Mouse (Mus musculus) embryonic facial prominence, embryonic 15.5 days (tissue): ENCODE results near the gene Gsk3b. TPM values are rescaled to one million over a fixed set of nuclear protein-coding genes. Genes with fewer than 3 reads are reported as not detected.

Experiments
- ATAC-seq: fragments of 200-750 bp; cut with Nextera tagmentation; 2 replicates; pipeline ENCODE4 v1.8.0; 2017; ENCODE audit warnings: low read depth, moderate TSS enrichment; ENCODE audit not compliant: insufficient number of reproducible peaks, low FRiP score, low TSS enrichment
- H3K27ac ChIP-seq: fragments of 300-500 bp; sonication (generic); replicated peaks from 2 replicates; pipeline ENCODE4 v1.5.1; 2015; ENCODE audit warnings: mild to moderate bottlenecking, inconsistent platforms
- H3K27me3 ChIP-seq: fragments of 300-500 bp; sonication (generic); 2 replicates; pipeline ENCODE4 v1.6.1; 2015; ENCODE audit warnings: inconsistent platforms
- H3K36me3 ChIP-seq: fragments of 300-500 bp; sonication (generic); 2 replicates; pipeline ENCODE4 v1.6.1; 2015; ENCODE audit warnings: mild to moderate bottlenecking, inconsistent platforms
- H3K4me1 ChIP-seq: fragments of 300-500 bp; sonication (generic); 2 replicates; pipeline ENCODE4 v1.6.1; 2015; ENCODE audit warnings: inconsistent platforms
- H3K4me2 ChIP-seq: fragments of 300-500 bp; sonication (generic); replicated peaks from 2 replicates; pipeline ENCODE4 v1.6.1; 2015; ENCODE audit warnings: mild to moderate bottlenecking, inconsistent platforms
- H3K4me3 ChIP-seq: fragments of 300-500 bp; sonication (generic); replicated peaks from 2 replicates; pipeline ENCODE4 v1.5.1; 2015; ENCODE audit warnings: mild to moderate bottlenecking, inconsistent platforms
- H3K9ac ChIP-seq: fragments of 300-500 bp; sonication (generic); 2 replicates; pipeline ENCODE4 v1.6.1; 2015; ENCODE audit warnings: inconsistent platforms
- H3K9me3 ChIP-seq: fragments of 300-500 bp; sonication (generic); replicated peaks from 2 replicates; pipeline ENCODE4 v1.6.1; 2016; ENCODE audit warnings: inconsistent platforms
- WGBS: fragments of 180-500 bp; shearing (Covaris S2); methylation state at CpG from one replicate; pipeline ENCODE4 v1.1.7; 2015; 5-methylcytosine and 5-hydroxymethylcytosine counted together
- polyA plus RNA-seq: library from polyadenylated mRNA; unstranded; fragments of >200 nt; fragmentation: Nextera tagmentation; extraction: Ambion mirVana; gene quantifications from 2 replicates; pipeline ENCODE4 v1.2.1, GENCODE M21; 2015

The Gsk3b gene
- polyA plus RNA-seq, 1 experiment from 2014 or later, result 56.8 TPM

GRCm38 (mm10) chr16:38087645-38088125 is 1.1 kb upstream of the Gsk3b start:
- H3K4me1 ChIP-seq, result peaks cover 10% of the 10 kb centered on the region
- no peaks in the 10 kb centered on the region for H3K9me3 ChIP-seq
- peak overlapping the region; percentile 67 for H3K4me2 ChIP-seq
- peak overlapping the region; percentile 76 for H3K9ac ChIP-seq
- no peaks in the 10 kb centered on the region for H3K27me3 ChIP-seq
- under 1% methylated on average over 11 of the region's 11 CpGs for WGBS
- ATAC-seq, result no peak
- H3K27ac ChIP-seq, result peak overlapping the region; percentile 100
- no peaks in the 10 kb centered on the region for H3K36me3 ChIP-seq
- peak overlapping the region; percentile 97 for H3K4me3 ChIP-seq

DNA sequence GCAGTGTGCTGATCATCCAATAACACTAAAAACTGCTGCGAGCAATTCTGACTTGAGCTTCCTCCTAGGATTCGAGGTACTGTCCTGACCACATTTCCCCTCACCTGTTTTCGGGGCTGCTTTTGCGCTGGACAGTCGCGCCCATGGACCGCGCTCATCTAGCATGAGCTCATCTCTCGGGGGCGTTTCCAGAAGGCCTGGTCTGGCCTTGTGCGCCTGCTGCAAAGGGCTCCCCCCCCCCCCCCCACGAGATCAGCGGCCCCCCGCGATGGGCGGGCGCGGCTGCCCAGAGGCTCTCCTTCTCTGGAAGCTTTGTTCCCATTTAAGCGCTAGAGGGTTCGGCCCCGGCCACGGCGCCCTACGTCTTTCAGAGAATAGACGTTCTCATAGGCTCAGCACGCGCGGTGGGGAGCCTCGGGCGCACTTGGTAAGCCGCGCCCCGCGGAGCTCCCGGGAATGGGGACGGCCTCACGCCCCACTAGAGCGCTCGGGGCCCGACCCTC is 624 bp upstream of the Gsk3b start:
- WGBS, result 0% methylated on average over 32 of the region's 40 CpGs
- no peaks in the 10 kb centered on the region for H3K9me3 ChIP-seq
- peak overlapping the region; percentile 76 for H3K9ac ChIP-seq
- peak overlapping the region; percentile 97 for H3K4me3 ChIP-seq
- peak overlapping the region; percentile 67 for H3K4me2 ChIP-seq
- no peaks in the 10 kb centered on the region for H3K27me3 ChIP-seq
- H3K4me1 ChIP-seq, result peaks cover 15% of the 10 kb centered on the region
- H3K27ac ChIP-seq, result peak overlapping the region; percentile 100
- ATAC-seq, result peak; percentile 3
- H3K36me3 ChIP-seq, result no peaks in the 10 kb centered on the region

- peak overlapping the region; percentile 100 for H3K27ac ChIP-seq
- peak overlapping the region; percentile 99 for H3K9ac ChIP-seq
- peak; percentile 16 for ATAC-seq
- H3K4me3 ChIP-seq, result peak overlapping the region; percentile 97
- no peaks in the 10 kb centered on the region for H3K36me3 ChIP-seq
- no peaks in the 10 kb centered on the region for H3K27me3 ChIP-seq
- under 1% methylated on average over 68 of the region's 76 CpGs for WGBS
- peaks cover 26% of the 10 kb centered on the region for H3K4me1 ChIP-seq
- peak overlapping the region; percentile 52 for H3K4me2 ChIP-seq
- no peaks in the 10 kb centered on the region for H3K9me3 ChIP-seq
Observed at GRCm38 (mm10) chr16:38089447-38090170, 808 bp downstream of the Gsk3b start.

- ATAC-seq, result no peak
- H3K4me2 ChIP-seq, result peak overlapping the region; percentile 52
Observed at GRCm38 (mm10) chr16:38090341-38091005, 1.7 kb downstream of the Gsk3b start.

DNA sequence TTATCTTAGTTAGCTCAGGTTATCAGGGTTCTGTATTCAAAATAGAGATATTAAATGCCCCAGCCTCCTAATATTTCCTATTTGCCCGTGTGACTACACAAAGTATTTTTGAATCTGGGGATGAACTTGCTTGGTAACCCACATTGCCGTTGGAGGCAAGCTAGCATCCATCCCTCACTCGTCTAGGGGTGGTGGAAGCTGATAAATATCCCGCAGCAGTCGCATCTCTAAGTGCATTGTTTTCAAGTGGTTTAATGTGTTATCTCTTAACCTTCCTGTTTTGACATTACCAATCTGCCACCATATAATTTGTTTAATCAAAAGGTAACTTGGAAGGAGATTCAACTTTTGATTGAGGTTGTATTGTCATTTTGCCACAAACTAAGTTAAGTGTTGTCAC is 2.2 kb downstream of the Gsk3b start:
- Histone ChIP-seq H3K9me3 (no peaks in the 10 kb centered on the region), H3K4me1 (peaks cover 39% of the 10 kb centered on the region), H3K9ac (peak overlapping the region; percentile 99), H3K36me3 (no peaks in the 10 kb centered on the region), H3K27ac (peak overlapping the region; percentile 100), H3K4me3 (peak overlapping the region; percentile 97), H3K27me3 (no peaks in the 10 kb centered on the region), H3K4me2 (peak overlapping the region; percentile 52)
- ATAC-seq, result no peak
- WGBS, result 0% methylated on average over 5 of the region's 5 CpGs

More at GRCm38 (mm10) chr16:38090341-38091005, 1.7 kb downstream of the Gsk3b start:
- Histone ChIP-seq H3K4me1 (peaks cover 33% of the 10 kb centered on the region), H3K9ac (peak overlapping the region; percentile 99), H3K36me3 (no peaks in the 10 kb centered on the region), H3K27ac (peak overlapping the region; percentile 100), H3K4me3 (peak overlapping the region; percentile 97), H3K27me3 (no peaks in the 10 kb centered on the region), H3K9me3 (no peaks in the 10 kb centered on the region)
- WGBS, result under 1% methylated on average over 17 of the region's 17 CpGs

DNA sequence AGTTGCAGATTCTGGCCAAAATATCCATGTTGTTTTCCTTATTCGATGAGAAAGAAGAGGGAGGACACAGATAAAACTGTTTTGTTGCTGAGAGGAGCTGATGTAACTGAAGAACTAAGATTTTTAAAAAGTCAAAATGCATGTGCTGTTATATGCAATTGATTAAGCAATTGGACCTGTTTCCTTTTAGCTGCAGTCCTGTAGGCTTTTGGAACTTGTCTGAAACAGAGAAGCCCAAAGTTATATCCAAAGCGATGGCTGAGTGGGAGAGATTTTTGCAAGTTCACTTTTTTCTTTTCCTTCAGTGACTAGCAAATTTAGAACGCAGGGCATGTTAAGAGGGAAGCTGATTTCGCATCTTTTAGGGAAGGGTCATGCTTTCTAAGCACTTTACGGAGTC is 2.9 kb downstream of the Gsk3b start:
- Histone ChIP-seq H3K4me1 (peaks cover 39% of the 10 kb centered on the region), H3K9ac (peak overlapping the region; percentile 40)
- ATAC-seq, result no peak

DNA sequence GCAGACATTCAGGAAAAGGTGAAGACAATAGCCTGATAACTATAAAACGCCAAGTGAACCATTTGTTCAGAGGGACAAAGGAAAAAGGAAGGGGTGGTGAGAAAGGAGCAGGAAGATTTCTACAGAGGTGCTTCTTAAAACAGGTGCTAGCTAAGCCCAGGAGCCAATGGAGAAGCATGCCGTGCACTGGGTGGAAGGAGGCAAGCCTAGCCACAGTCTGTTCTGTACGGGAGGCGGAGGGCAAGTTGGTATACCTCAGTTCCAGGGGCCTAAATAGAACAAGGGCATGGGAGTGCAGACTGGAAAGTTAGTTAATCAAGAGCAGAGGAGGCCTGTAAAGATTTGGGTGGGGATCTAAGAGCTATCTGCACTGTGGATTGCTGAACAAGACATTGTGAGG is 3.8 kb downstream of the Gsk3b start:
- Histone ChIP-seq H3K4me1 (peaks cover 34% of the 10 kb centered on the region), H3K27me3 (no peaks in the 10 kb centered on the region), H3K36me3 (no peaks in the 10 kb centered on the region), H3K4me3 (peak overlapping the region; percentile 38), H3K9ac (no peak overlapping the region), H3K9me3 (no peaks in the 10 kb centered on the region), H3K27ac (no peak overlapping the region), H3K4me2 (peak overlapping the region; percentile 52)
- ATAC-seq, result no peak
- WGBS, result 5% methylated on average over 4 of the region's 4 CpGs

More for the DNA sequence above, 2.9 kb downstream of the Gsk3b start:
- H3K27me3 ChIP-seq, result no peaks in the 10 kb centered on the region
- peak overlapping the region; percentile 97 for H3K4me3 ChIP-seq
- H3K9me3 ChIP-seq, result no peaks in the 10 kb centered on the region
- H3K4me2 ChIP-seq, result peak overlapping the region; percentile 52
- WGBS, result 6% methylated on average over 5 of the region's 5 CpGs
- H3K27ac ChIP-seq, result no peak overlapping the region; the same call in 1 of the 2 replicates
- H3K36me3 ChIP-seq, result no peaks in the 10 kb centered on the region

GRCm38 (mm10) chr16:38095181-38095851 is 6.5 kb downstream of the Gsk3b start:
- H3K36me3 ChIP-seq, result peaks cover 12% of the 10 kb centered on the region
- no peak overlapping the region for H3K4me3 ChIP-seq
- no peaks in the 10 kb centered on the region for H3K27me3 ChIP-seq
- 56% methylated on average over 5 of the region's 5 CpGs for WGBS
- H3K4me2 ChIP-seq, result no peak overlapping the region
- no peak for ATAC-seq
- H3K4me1 ChIP-seq, result peaks cover 34% of the 10 kb centered on the region
- no peaks in the 10 kb centered on the region for H3K9me3 ChIP-seq
- H3K27ac ChIP-seq, result no peak overlapping the region
- no peak overlapping the region for H3K9ac ChIP-seq

DNA sequence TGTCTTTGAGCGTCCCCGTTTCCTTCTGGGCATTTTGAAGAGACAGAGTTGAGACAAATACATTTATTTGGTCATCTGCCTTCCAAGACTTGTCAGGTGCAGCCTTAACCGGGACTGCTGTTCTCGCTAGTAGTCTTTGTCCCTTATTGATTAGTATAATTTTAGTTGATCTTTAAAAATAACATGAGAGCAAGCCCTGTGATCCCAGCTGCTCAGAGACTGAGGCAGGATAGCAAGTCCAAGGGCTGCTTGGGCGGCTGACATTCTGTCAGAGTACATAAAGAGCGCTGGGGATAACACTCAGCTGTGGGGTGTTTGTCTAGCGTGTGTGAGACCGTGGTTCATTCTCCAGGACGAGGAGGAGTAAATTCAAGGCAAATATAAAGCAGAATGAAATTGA is 8.7 kb downstream of the Gsk3b start:
- Histone ChIP-seq H3K4me1 (peaks cover 37% of the 10 kb centered on the region), H3K9ac (no peak overlapping the region), H3K27ac (no peak overlapping the region), H3K4me3 (no peak overlapping the region), H3K36me3 (peaks cover 13% of the 10 kb centered on the region), H3K9me3 (no peaks in the 10 kb centered on the region), H3K27me3 (no peaks in the 10 kb centered on the region), H3K4me2 (no peak overlapping the region)
- ATAC-seq, result no peak
- 83% methylated on average over 9 of the region's 9 CpGs for WGBS

- Histone ChIP-seq H3K4me3 (no peak overlapping the region), H3K9me3 (no peaks in the 10 kb centered on the region), H3K36me3 (peaks cover 13% of the 10 kb centered on the region), H3K27me3 (no peaks in the 10 kb centered on the region), H3K4me2 (no peak overlapping the region), H3K27ac (no peak overlapping the region), H3K9ac (no peak overlapping the region), H3K4me1 (peaks cover 19% of the 10 kb centered on the region)
- ATAC-seq, result no peak
Observed at GRCm38 (mm10) chr16:38099325-38099724, 10.5 kb downstream of the Gsk3b start.

DNA sequence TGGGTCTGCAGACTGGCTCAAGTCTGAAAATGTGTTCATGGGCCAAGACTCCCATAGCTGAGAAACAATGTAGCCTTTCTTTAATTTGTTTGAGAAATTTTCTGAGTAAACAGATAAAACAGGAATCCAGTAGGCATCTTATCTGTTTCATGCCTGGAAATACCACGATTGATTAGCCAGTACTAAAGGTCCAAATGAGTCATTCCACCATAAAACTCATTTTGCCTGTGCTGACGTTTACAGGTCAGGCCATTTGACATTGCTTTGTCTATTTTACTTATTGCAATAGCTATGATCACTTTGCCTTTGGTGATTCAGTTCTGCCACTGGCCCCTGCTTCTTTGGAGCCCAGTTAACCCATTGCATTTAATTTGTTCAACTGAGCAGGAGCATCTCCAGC is 11.8 kb downstream of the Gsk3b start:
- H3K9me3 ChIP-seq, result no peaks in the 10 kb centered on the region
- H3K4me3 ChIP-seq, result no peak overlapping the region
- H3K4me1 ChIP-seq, result peaks cover 11% of the 10 kb centered on the region
- H3K36me3 ChIP-seq, result peaks cover 13% of the 10 kb centered on the region
- H3K4me2 ChIP-seq, result no peak overlapping the region
- no peaks in the 10 kb centered on the region for H3K27me3 ChIP-seq
- 92% methylated on average over 2 of the region's 2 CpGs for WGBS
- no peak for ATAC-seq
- H3K27ac ChIP-seq, result no peak overlapping the region
- H3K9ac ChIP-seq, result no peak overlapping the region
